Mouse (Mus musculus) bone marrow, adult 2 months (tissue): ENCODE measurements around the gene R3hdm2. TPM values are rescaled to one million over a fixed set of nuclear protein-coding genes. Genes with fewer than 3 reads are reported as not detected.

Experiments
- H3K27ac ChIP-seq: fragments of 200-500 bp; 2 replicates; pipeline ENCODE4 v1.5.1; 2012; ENCODE audit warnings: low read depth, mild to moderate bottlenecking, control low read depth, inconsistent platforms, low read length; ENCODE audit not compliant: control insufficient read depth, poor library complexity, insufficient read depth
- H3K4me1 ChIP-seq: fragments of 200-500 bp; 2 replicates; pipeline ENCODE4 v1.6.1; 2011; ENCODE audit warnings: low read length; ENCODE audit not compliant: control insufficient read depth, insufficient read depth
- H3K4me3 ChIP-seq: fragments of 200-500 bp; replicated peaks from 2 replicates; pipeline ENCODE3; 2011; ENCODE audit warnings: mild to moderate bottlenecking, low read depth, low read length, control low read depth; ENCODE audit not compliant: control insufficient read depth
- CTCF ChIP-seq: fragments of 200-500 bp; IDR thresholded peaks from 2 replicates; pipeline ENCODE4 v1.5.1; 2011; ENCODE audit warnings: low read length, control low read depth; ENCODE audit not compliant: control insufficient read depth, insufficient read depth
- POLR2A ChIP-seq: fragments of 200-500 bp; IDR thresholded peaks from 2 replicates; pipeline ENCODE4 v1.6.1; 2011; ENCODE audit warnings: low read depth, mild to moderate bottlenecking, control low read depth, low read length, borderline replicate concordance; ENCODE audit not compliant: control insufficient read depth
- WGBS: fragments of 180-500 bp; shearing (Covaris S2); methylation state at CpG from one replicate; pipeline ENCODE4 v1.1.7; 2018; 5-methylcytosine and 5-hydroxymethylcytosine counted together
- polyA plus RNA-seq: library from polyadenylated mRNA; stranded (reverse); fragments of >200 nt; gene quantifications from 2 replicates; pipeline ENCODE4 v1.2.4, GENCODE M21; 2011; ENCODE audit warnings: low replicate concordance; ENCODE audit not compliant: missing spikeins, insufficient read depth, insufficient read length

Gene R3hdm2
- polyA plus RNA-seq, 1 experiment, result 144 TPM

DNA sequence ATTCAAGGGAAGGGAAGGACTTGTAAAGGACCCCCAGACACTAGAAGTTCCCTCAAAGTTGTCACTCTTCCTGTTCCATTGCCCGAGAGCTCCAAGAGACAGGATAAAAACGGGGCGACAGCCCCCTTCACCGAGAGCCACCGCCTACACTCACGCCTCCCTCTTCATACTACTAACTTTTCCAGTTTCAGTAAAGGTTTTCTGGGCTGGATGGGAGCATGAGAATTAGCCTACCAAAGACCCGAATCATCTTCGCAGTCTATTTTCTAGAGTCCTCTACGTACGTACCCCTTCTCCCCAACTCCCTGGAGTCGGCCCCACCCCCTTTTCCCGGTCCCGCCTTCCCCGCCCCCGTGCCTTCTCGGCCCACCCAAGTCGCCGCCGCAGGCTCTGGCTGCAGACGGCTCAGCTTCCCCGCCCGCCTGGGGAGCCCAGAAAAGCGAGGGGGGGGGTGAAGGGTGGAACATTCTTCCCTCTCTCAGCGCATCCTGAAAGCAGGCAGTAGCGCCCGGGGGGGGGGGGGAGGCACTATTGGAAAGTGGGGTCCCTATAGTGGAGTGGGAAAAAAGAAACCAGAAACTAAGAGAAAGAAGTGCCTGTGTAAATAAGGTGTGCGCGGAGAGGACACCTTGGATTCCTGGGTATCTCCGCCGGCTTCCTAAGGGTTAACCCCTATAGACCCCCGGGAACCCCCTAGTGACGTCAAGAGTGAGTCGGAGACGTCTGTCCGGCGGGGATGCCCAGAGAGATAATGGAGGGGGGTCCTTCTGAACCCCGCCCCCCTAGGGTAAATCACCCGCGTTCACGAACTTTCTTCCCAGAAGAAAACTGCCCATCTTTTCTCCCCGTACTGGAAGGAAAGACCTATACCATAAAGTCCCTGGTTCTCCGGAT lies 40.2 kb upstream of the R3hdm2 start:
- no peak for TF ChIP-seq POLR2A
- no peak for TF ChIP-seq CTCF
- WGBS, result 1% methylated on average over 42 of the region's 42 CpGs
- Histone ChIP-seq H3K4me3 (no peak overlapping the region), H3K27ac (no peak overlapping the region), H3K4me1 (no peaks in the 10 kb centered on the region)

DNA sequence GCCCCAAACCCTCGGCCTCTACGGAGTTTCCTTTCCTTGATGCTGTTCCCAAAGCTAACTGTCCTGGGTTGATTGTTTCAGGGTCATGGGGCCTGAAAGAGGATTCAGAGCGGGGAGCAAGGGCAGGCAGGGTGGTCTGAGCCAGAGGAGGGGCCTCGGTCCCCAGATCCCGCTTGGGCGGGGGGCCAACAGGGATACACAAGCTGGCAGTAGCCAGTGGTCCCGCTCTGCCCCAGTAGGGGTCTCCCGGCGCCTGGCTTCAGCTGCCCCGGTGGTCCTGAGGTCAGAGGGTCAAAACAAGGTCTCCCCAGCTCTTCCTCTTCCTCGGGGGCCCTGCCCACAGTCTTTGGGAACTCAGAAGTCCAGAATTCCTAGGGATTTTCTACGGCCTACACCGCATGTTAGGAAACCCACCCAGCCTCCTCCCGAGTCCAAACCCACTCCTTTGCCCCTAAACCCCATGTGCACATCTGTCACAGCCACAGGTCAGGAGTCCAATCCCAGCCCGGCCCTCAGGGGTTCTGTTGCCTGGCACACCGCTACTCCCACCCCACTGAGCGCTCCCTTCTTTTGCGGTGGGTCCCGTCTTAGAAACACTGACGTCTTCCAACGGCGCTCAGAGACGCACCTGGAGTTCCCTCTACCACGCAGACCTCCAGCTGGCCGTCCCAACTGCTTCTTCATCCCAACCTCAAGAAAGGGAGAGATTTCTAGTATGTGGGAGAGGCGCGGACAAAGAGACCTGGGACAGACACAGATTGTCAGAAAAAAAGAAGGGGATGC lies 39.4 kb upstream of the R3hdm2 start:
- WGBS, result 4% methylated on average over 27 of the region's 27 CpGs

DNA sequence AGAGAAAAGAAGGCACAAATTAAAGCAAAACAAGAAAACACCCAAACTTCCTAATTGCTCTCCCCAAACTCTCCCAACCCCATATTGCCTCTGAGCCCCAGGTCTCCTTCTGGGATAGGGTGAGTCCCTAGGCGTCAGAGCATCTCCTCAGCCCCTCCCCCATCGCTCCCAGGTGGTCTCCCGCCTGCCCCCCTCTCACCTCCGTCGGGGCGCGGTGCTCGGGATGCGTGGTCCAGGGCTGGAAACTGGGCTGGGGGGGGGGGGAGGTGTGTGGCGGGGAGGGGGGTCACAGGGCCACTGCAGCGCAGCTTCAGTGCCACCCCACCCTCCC lies 38.8 kb upstream of the R3hdm2 start:
- H3K4me3 ChIP-seq, result no peak overlapping the region
- no peak for TF ChIP-seq CTCF
- TF ChIP-seq POLR2A, result no peak
- no peak overlapping the region for H3K27ac ChIP-seq
- no peaks in the 10 kb centered on the region for H3K4me1 ChIP-seq
- 1% methylated on average over 11 of the region's 11 CpGs for WGBS

More for the DNA sequence above, 39.4 kb upstream of the R3hdm2 start:
- Histone ChIP-seq H3K4me3 (no peak overlapping the region), H3K4me1 (no peaks in the 10 kb centered on the region), H3K27ac (no peak overlapping the region)
- TF ChIP-seq POLR2A (no peak), CTCF (no peak)

DNA sequence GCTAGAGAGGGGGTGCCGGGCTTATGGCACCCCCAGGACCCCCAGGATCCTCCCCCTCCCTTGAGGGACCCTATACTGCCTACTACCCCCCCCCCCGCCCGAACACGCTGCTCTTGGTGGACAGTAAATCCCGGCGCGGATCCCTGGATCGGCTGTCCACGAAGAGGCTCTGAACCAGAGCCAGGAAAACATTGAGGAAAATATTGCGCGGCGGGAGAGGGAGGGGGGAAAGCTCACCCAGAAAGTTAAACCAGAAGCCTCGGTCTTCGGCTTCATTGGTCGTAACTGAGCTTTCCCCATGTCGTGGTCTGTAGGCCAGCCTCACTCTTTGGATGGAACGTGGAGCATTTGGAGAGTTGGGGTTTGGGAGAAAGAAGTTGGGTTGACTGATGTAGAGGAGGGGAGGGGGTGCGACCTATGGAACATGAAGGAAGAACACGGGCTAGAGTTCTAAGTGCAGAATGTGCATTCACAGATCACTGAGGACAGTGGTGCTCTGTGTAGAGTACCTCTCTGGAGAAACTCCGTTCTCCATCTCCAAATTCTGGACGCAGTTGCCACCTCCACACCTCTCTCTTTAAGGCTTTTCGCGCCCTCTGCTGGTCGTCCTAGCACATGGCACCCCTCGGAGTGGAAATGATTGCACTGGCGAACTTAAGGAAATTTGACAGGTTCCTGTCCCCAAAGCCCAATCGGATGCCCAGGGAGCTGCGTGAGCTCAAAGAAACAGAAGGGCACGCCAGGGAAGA lies 38.1 kb upstream of the R3hdm2 start, which contains the start of gene Gli1:
Gene Gli1, minus strand, starts transcription at position 84 of the 749 bp plus-strand sequence.
- whole genome bisulfite sequencing, result under 1% methylated on average over 29 of the region's 29 CpGs
- TF ChIP-seq CTCF (peak; percentile 94), POLR2A (no peak)
- Histone ChIP-seq H3K4me3 (no peak within 1 kb of the TSS), H3K4me1 (no peaks in the 10 kb centered on the region), H3K27ac (no peak within 1 kb of the TSS)

DNA sequence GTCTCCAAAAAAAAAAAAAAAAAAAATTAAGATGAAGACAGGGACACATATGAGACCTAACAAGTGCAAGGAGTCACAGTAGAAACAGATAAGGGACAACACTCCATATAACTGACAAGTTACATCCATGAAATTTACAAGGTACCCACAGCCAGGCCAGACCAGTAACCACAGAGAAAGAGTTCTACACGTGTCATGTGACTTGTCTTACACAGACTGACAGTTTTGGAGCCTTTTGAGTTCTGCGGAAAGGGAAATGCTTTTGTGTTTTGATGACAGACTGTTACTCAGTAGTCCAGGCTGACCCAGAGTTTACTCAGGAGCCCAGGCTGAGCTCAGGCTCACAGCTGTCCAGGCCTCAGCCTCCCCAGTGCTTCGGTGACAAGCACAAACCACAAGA lies 37.1 kb upstream of the R3hdm2 start:
- no peak overlapping the region for H3K27ac ChIP-seq
- no peaks in the 10 kb centered on the region for H3K4me1 ChIP-seq
- TF ChIP-seq POLR2A (no peak), CTCF (no peak)
- 28% methylated on average over 3 of the region's 3 CpGs for whole genome bisulfite sequencing
- H3K4me3 ChIP-seq, result no peak overlapping the region

DNA sequence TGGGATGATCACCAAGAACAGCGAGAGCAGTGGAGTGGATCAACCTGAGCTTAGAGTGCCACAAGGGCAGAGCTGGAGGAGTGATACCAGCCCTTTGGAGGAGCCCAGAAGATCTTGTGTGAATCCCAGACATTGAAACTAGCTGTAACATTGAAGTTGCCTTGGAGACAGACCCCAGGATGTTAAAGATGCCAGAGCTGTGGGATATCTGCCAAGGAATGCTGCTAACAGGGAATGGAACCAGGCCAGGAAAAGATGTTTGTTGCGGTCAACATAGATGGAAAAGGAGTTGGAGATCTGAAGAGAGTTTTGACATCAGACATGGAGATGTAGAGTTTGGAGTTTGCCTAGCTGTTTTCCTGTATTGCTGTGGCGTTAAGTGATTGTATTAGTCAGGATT lies 34.0 kb upstream of the R3hdm2 start:
- H3K4me1 ChIP-seq, result no peaks in the 10 kb centered on the region
- H3K4me3 ChIP-seq, result no peak overlapping the region
- no peak overlapping the region for H3K27ac ChIP-seq
- TF ChIP-seq CTCF, result no peak
- no peak for TF ChIP-seq POLR2A
- WGBS, result 84% methylated on average over 3 of the region's 3 CpGs

DNA sequence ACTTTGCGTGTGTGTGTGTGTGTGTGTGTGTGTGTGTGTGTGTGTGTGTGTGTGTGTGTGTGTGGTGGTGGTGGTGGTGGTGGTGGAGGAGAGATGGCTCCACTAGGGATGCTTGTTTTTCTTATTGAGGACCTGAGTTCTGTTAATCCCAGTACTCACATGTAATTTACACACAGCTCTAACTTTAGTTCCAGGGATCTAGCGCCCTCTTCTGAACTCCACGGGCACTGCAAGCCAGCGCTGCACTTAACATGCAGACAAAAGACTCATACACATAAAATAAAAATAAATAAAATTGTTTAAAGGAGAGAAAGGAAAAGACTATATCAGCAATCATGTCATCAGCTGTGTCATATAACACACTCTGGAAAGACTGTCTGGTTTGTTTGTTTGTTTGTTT lies 31.2 kb upstream of the R3hdm2 start:
- Histone ChIP-seq H3K4me3 (no peak overlapping the region), H3K4me1 (no peaks in the 10 kb centered on the region), H3K27ac (no peak overlapping the region)
- TF ChIP-seq CTCF (peak; percentile 31; the same call in 1 of the 2 replicates), POLR2A (no peak)
- 74% methylated on average over 4 of the region's 4 CpGs for WGBS

DNA sequence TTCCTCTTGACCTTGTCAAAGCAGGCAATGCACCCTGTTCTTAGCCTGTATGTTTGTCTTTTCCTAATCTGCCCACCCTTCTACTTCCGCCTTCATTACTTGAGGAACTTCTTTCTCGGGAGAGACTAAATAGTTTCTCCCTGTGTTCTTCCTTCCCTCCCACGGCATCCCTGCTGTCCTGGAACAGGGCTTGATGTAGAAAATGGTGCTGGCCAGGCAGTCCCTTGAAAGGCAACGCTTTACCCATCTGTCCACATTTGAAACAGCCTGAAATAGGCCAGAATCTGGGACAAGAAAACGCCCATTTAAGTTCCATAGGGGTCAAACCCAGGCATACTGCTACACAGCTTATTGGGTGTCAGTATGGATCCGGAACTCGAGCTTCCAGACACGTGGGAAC lies 30.3 kb upstream of the R3hdm2 start:
- 73% methylated on average over 8 of the region's 8 CpGs for whole genome bisulfite sequencing
- Histone ChIP-seq H3K4me1 (no peaks in the 10 kb centered on the region), H3K27ac (no peak overlapping the region), H3K4me3 (no peak overlapping the region)
- TF ChIP-seq CTCF (no peak), POLR2A (no peak)
